Mouse (Mus musculus) ES-Bruce4 (cell line): ENCODE measurements around the gene Uevld. TPM values are rescaled to one million over a fixed set of nuclear protein-coding genes. Genes with fewer than 3 reads are reported as not detected.

Experiments used
- H3K27ac ChIP-seq: 2 replicates; pipeline ENCODE4 v1.5.1; 2012; ENCODE audit warnings: low read length, inconsistent platforms; ENCODE audit not compliant: insufficient read depth
- H3K27me3 ChIP-seq: 2 replicates; pipeline ENCODE4 v1.6.1; 2012; ENCODE audit warnings: mild to moderate bottlenecking, low read length, inconsistent platforms; ENCODE audit not compliant: control insufficient read depth, poor library complexity, insufficient read depth, severe bottlenecking
- H3K36me3 ChIP-seq: 2 replicates; pipeline ENCODE4 v1.6.1; 2012; ENCODE audit warnings: inconsistent platforms, mild to moderate bottlenecking, low read length, moderate library complexity; ENCODE audit not compliant: control insufficient read depth, poor library complexity, insufficient read depth, severe bottlenecking
- H3K4me1 ChIP-seq: one replicate; pipeline ENCODE4 v1.8.1; 2011; ENCODE audit warnings: low read length; ENCODE audit not compliant: control insufficient read depth, insufficient read depth
- H3K4me3 ChIP-seq: 2 replicates; pipeline ENCODE4 v1.5.1; 2011; ENCODE audit warnings: low read depth, mild to moderate bottlenecking, low read length
- H3K9ac ChIP-seq: 2 replicates; pipeline ENCODE4 v1.6.1; 2012; ENCODE audit warnings: low read depth, mild to moderate bottlenecking, inconsistent platforms; ENCODE audit not compliant: poor library complexity, severe bottlenecking
- H3K9me3 ChIP-seq: replicated peaks from 2 replicates; pipeline ENCODE4 v1.6.1; 2012; ENCODE audit warnings: mild to moderate bottlenecking, low read length, inconsistent platforms; ENCODE audit not compliant: control insufficient read depth, poor library complexity, insufficient read depth, severe bottlenecking
- CTCF ChIP-seq: IDR thresholded peaks from one replicate; pipeline ENCODE4 v1.8.1; 2011; ENCODE audit warnings: low read depth, low read length
- EP300 ChIP-seq: IDR thresholded peaks from 2 replicates; pipeline ENCODE4 v1.6.1; 2011; ENCODE audit warnings: low read depth, low read length; ENCODE audit not compliant: insufficient read depth
- POLR2A ChIP-seq: IDR thresholded peaks from one replicate; pipeline ENCODE4 v1.8.1; 2011; ENCODE audit warnings: low read length; ENCODE audit not compliant: insufficient read depth
- polyA plus RNA-seq: library from polyadenylated mRNA; stranded (reverse); fragments of >200 nt; gene quantifications from 2 replicates; pipeline ENCODE4 v1.2.4, GENCODE M21; 2011; ENCODE audit warnings: low read depth; ENCODE audit not compliant: missing spikeins, insufficient read depth, insufficient read length

Gene Uevld
- polyA plus RNA-seq = 56.6 and 64.5 TPM in 2 replicates

- no peaks in the 10 kb centered on the region for H3K27me3 ChIP-seq
- no peaks in the 10 kb centered on the region for H3K9me3 ChIP-seq
- peaks cover 2% of the 10 kb centered on the region for H3K4me1 ChIP-seq
- peak within 1 kb of the TSS; percentile 31 for H3K27ac ChIP-seq
- TF ChIP-seq CTCF = no peak
- TF ChIP-seq EP300 = peak; percentile 75; the same call in 1 of the 2 replicates
- peak; percentile 64 for TF ChIP-seq POLR2A
- peaks cover 17% of the 10 kb centered on the region for H3K36me3 ChIP-seq
- peak within 1 kb of the TSS; percentile 88 for H3K4me3 ChIP-seq
- peak within 1 kb of the TSS; percentile 63 for H3K9ac ChIP-seq
These were observed at the start of gene Uevld for GRCm38 (mm10) chr7:46957831-46958691. Uevld (minus strand) TSS chr7:46958527.

GRCm38 (mm10) chr7:47007818-47008167 lies 49.5 kb upstream of the Uevld start:
- H3K27ac ChIP-seq = peak overlapping the region; percentile 5; the same call in 1 of the 2 replicates

GRCm38 (mm10) chr7:47007109-47007780 lies 48.9 kb upstream of the Uevld start:
- H3K27me3 ChIP-seq = no peaks in the 10 kb centered on the region
- no peaks in the 10 kb centered on the region for H3K36me3 ChIP-seq
- peaks cover 8% of the 10 kb centered on the region for H3K9me3 ChIP-seq
- H3K4me3 ChIP-seq = peak overlapping the region; percentile 92
- no peak overlapping the region for H3K27ac ChIP-seq
- H3K9ac ChIP-seq = peak overlapping the region; percentile 24
- peaks cover 4% of the 10 kb centered on the region for H3K4me1 ChIP-seq
- no peak for TF ChIP-seq CTCF
- no peak for TF ChIP-seq EP300
- TF ChIP-seq POLR2A = no peak

More at GRCm38 (mm10) chr7:47007818-47008167, 49.5 kb upstream of the Uevld start:
- peaks cover 4% of the 10 kb centered on the region for H3K4me1 ChIP-seq
- H3K27me3 ChIP-seq = no peaks in the 10 kb centered on the region
- no peak for TF ChIP-seq POLR2A
- no peak for TF ChIP-seq EP300
- TF ChIP-seq CTCF = peak; percentile 41
- peak overlapping the region; percentile 24 for H3K9ac ChIP-seq
- peaks cover 8% of the 10 kb centered on the region for H3K9me3 ChIP-seq
- no peaks in the 10 kb centered on the region for H3K36me3 ChIP-seq
- H3K4me3 ChIP-seq = peak overlapping the region; percentile 92

- H3K36me3 ChIP-seq = peaks cover 6% of the 10 kb centered on the region
- TF ChIP-seq CTCF (no peak), EP300 (no peak), POLR2A (no peak)
- no peak overlapping the region for H3K9ac ChIP-seq
- H3K4me3 ChIP-seq = no peak overlapping the region
- H3K4me1 ChIP-seq = peaks cover 4% of the 10 kb centered on the region
- peaks cover 8% of the 10 kb centered on the region for H3K9me3 ChIP-seq
- H3K27me3 ChIP-seq = no peaks in the 10 kb centered on the region
- H3K27ac ChIP-seq = peak overlapping the region; percentile 25; the same call in 1 of the 2 replicates
These were observed 45.2 kb upstream of the Uevld start for GRCm38 (mm10) chr7:47003411-47004115.

GRCm38 (mm10) chr7:47001900-47002275 lies 43.6 kb upstream of the Uevld start:
- Histone ChIP-seq H3K9ac (no peak overlapping the region), H3K36me3 (peaks cover 19% of the 10 kb centered on the region), H3K4me3 (no peak overlapping the region), H3K27me3 (no peaks in the 10 kb centered on the region), H3K9me3 (peaks cover 3% of the 10 kb centered on the region), H3K4me1 (peaks cover 4% of the 10 kb centered on the region), H3K27ac (no peak overlapping the region)
- no peak for TF ChIP-seq POLR2A
- TF ChIP-seq CTCF = no peak
- no peak for TF ChIP-seq EP300
